Mouse (Mus musculus) ES-E14 (cell line): Measurements from ENCODE around the gene Bag3.

Source experiments
- ZC3H11A ChIP-seq: IDR thresholded peaks from 2 replicates; pipeline ENCODE4 v1.6.1; 2012; ENCODE audit warnings: low read depth, mild to moderate bottlenecking, inconsistent platforms, low read length, borderline replicate concordance
- ZNF384 ChIP-seq: IDR thresholded peaks from 2 replicates; pipeline ENCODE4 v1.6.1; 2012; ENCODE audit warnings: low read depth, low read length, inconsistent platforms

GRCm38 (mm10) chr7:128528596-128528995 lies 5.2 kb downstream of the Bag3 start:
- no peak for TF ChIP-seq ZC3H11A
- no peak for TF ChIP-seq ZNF384
